Mouse (Mus musculus) naive thymus-derived CD4-positive, alpha-beta T cell, adult 2 months (primary cell): ENCODE results near the gene Dguok.

Source experiments
- DNase-seq: peaks from one replicate; pipeline ENCODE4 v3.0.0-alpha.2; 2011; ENCODE audit warnings: low read depth

Dguok gene

GRCm38 (mm10) chr6:83499078-83499477 is 7.7 kb downstream of the Dguok start:
- DNase-seq = no peak

- no peak for DNase-seq
These were observed 9.7 kb downstream of the Dguok start for GRCm38 (mm10) chr6:83496753-83497710.

- no peak for DNase-seq
These were observed 10.6 kb downstream of the Dguok start for GRCm38 (mm10) chr6:83496009-83496752.

GRCm38 (mm10) chr6:83490622-83491021 is 16.1 kb downstream of the Dguok start:
- DNase-seq = peak; percentile 46

- DNase-seq = no peak
These were observed 18.6 kb downstream of the Dguok start for GRCm38 (mm10) chr6:83488200-83488599.

GRCm38 (mm10) chr6:83487298-83487697 is 19.5 kb downstream of the Dguok start:
- no peak for DNase-seq

GRCm38 (mm10) chr6:83485854-83486253 is 20.9 kb downstream of the Dguok start:
- DNase-seq = no peak

- DNase-seq = no peak
These were observed 23.0 kb downstream of the Dguok start for GRCm38 (mm10) chr6:83483776-83484175.

- no peak for DNase-seq
These were observed 24.2 kb downstream of the Dguok start for GRCm38 (mm10) chr6:83482418-83483085.

- DNase-seq = no peak
These were observed 26.6 kb downstream of the Dguok start for GRCm38 (mm10) chr6:83480019-83480655.

- DNase-seq = no peak
These were observed 27.6 kb downstream of the Dguok start for GRCm38 (mm10) chr6:83479193-83479592.

- peak; percentile 29 for DNase-seq
These were observed 28.1 kb downstream of the Dguok start for GRCm38 (mm10) chr6:83478628-83479027.

GRCm38 (mm10) chr6:83478217-83478616 is 28.6 kb downstream of the Dguok start:
- DNase-seq = peak; percentile 59

GRCm38 (mm10) chr6:83475431-83475830 is 31.3 kb downstream of the Dguok start:
- DNase-seq = no peak

GRCm38 (mm10) chr6:83473240-83473639 is 33.5 kb downstream of the Dguok start:
- no peak for DNase-seq

- DNase-seq = no peak
These were observed 35.0 kb downstream of the Dguok start for GRCm38 (mm10) chr6:83471739-83472138.

- no peak for DNase-seq
These were observed 42.8 kb downstream of the Dguok start for GRCm38 (mm10) chr6:83464011-83464410.

GRCm38 (mm10) chr6:83459034-83459644 is 47.6 kb downstream of the Dguok start, which contains the start of gene Tet3:
Gene Tet3, minus strand, starts transcription at chr6:83459084.
- DNase-seq = no peak

GRCm38 (mm10) chr6:83456984-83457810 is 49.6 kb downstream of the Dguok start:
- peak; percentile 49 for DNase-seq
